Mouse (Mus musculus): ENCODE measurements around the gene Myb. TPM values are rescaled to one million over a fixed set of nuclear protein-coding genes. Genes with fewer than 3 reads are reported as not detected.

Myb gene
- polyA plus RNA-seq, 1 experiment from 2014 or later, result 4.4 TPM

- ATAC-seq (ENCODE audit: insufficient read depth, low FRiP score, low TSS enrichment) (no peak), DNase-seq (ENCODE audit: low spot score) (no peak)
- H3K4me3 ChIP-seq (ENCODE audit: low read depth, low read length), result no peak overlapping the region
- H3K4me1 ChIP-seq (ENCODE audit: control insufficient read depth, insufficient read depth, low read length), result peaks cover 3% of the 10 kb centered on the region; the same call in 1 of the 2 replicates
- WGBS, result 87% methylated on average over 8 of the region's 8 CpGs
- H3K4me2 ChIP-seq (ENCODE audit: low read depth), result no peak overlapping the region
- no peaks in the 10 kb centered on the region for H3K27me3 ChIP-seq (ENCODE audit: control insufficient read depth, insufficient read depth, low read length)
- H3K27ac ChIP-seq (ENCODE audit: low read depth, low read length), result no peak overlapping the region
- H3K9ac ChIP-seq (ENCODE audit: low read length), result no peak overlapping the region
- no peaks in the 10 kb centered on the region for H3K36me3 ChIP-seq (ENCODE audit: control insufficient read depth, insufficient read depth, low read length)
- H3K9me3 ChIP-seq (ENCODE audit: control insufficient read depth, low read length), result no peaks in the 10 kb centered on the region
Observed at GRCm38 (mm10) chr10:21090922-21091700, 69.7 kb downstream of the Myb start.

- Histone ChIP-seq H3K27ac (ENCODE audit: low read depth, low read length) (no peak overlapping the region), H3K4me1 (ENCODE audit: control insufficient read depth, insufficient read depth, low read length) (peaks cover 3% of the 10 kb centered on the region; the same call in 1 of the 2 replicates), H3K4me2 (ENCODE audit: low read depth) (no peak overlapping the region), H3K36me3 (ENCODE audit: control insufficient read depth, insufficient read depth, low read length) (no peaks in the 10 kb centered on the region), H3K9me3 (ENCODE audit: control insufficient read depth, low read length) (no peaks in the 10 kb centered on the region), H3K9ac (ENCODE audit: low read length) (no peak overlapping the region), H3K27me3 (ENCODE audit: control insufficient read depth, insufficient read depth, low read length) (no peaks in the 10 kb centered on the region), H3K4me3 (ENCODE audit: low read depth, low read length) (no peak overlapping the region)
- WGBS, result 82% methylated on average over 3 of the region's 3 CpGs
- DNase-seq (ENCODE audit: low spot score) (no peak), ATAC-seq (ENCODE audit: insufficient read depth, low FRiP score, low TSS enrichment) (no peak)
Observed at GRCm38 (mm10) chr10:21089541-21089940, 71.2 kb downstream of the Myb start.

- H3K27me3 ChIP-seq (ENCODE audit: control insufficient read depth, insufficient read depth, low read length), result no peaks in the 10 kb centered on the region
- peaks cover 8% of the 10 kb centered on the region; the same call in 1 of the 2 replicates for H3K4me1 ChIP-seq (ENCODE audit: control insufficient read depth, insufficient read depth, low read length)
- no peak for DNase-seq (ENCODE audit: low spot score)
- H3K9me3 ChIP-seq (ENCODE audit: control insufficient read depth, low read length), result no peaks in the 10 kb centered on the region
- 0 out of 2 replicates have a peak, but pooled peaks have one; percentile 51 for ATAC-seq (ENCODE audit: insufficient read depth, low FRiP score, low TSS enrichment)
- H3K27ac ChIP-seq (ENCODE audit: low read depth, low read length), result no peak overlapping the region
- H3K4me3 ChIP-seq (ENCODE audit: low read depth, low read length), result no peak overlapping the region
- 43% methylated on average over 3 of the region's 3 CpGs for WGBS
- no peak overlapping the region for H3K4me2 ChIP-seq (ENCODE audit: low read depth)
- H3K9ac ChIP-seq (ENCODE audit: low read length), result no peak overlapping the region
- no peaks in the 10 kb centered on the region for H3K36me3 ChIP-seq (ENCODE audit: control insufficient read depth, insufficient read depth, low read length)
Observed at GRCm38 (mm10) chr10:21087614-21088232, 73.1 kb downstream of the Myb start.

- no peak overlapping the region for H3K4me3 ChIP-seq (ENCODE audit: low read depth, low read length)
- DNase-seq (ENCODE audit: low spot score) (no peak), ATAC-seq (ENCODE audit: insufficient read depth, low FRiP score, low TSS enrichment) (no peak)
- no peak overlapping the region for H3K9ac ChIP-seq (ENCODE audit: low read length)
- WGBS, result 87% methylated on average over 5 of the region's 5 CpGs
- H3K4me1 ChIP-seq (ENCODE audit: control insufficient read depth, insufficient read depth, low read length), result peaks cover 8% of the 10 kb centered on the region; the same call in 1 of the 2 replicates
- no peaks in the 10 kb centered on the region for H3K27me3 ChIP-seq (ENCODE audit: control insufficient read depth, insufficient read depth, low read length)
- H3K27ac ChIP-seq (ENCODE audit: low read depth, low read length), result no peak overlapping the region
- no peaks in the 10 kb centered on the region for H3K9me3 ChIP-seq (ENCODE audit: control insufficient read depth, low read length)
- H3K36me3 ChIP-seq (ENCODE audit: control insufficient read depth, insufficient read depth, low read length), result no peaks in the 10 kb centered on the region
- no peak overlapping the region for H3K4me2 ChIP-seq (ENCODE audit: low read depth)
Observed at GRCm38 (mm10) chr10:21085044-21085443, 75.7 kb downstream of the Myb start.

GRCm38 (mm10) chr10:21083391-21083918, 77.3 kb downstream of the Myb start:
- H3K4me1 ChIP-seq (ENCODE audit: control insufficient read depth, insufficient read depth, low read length), result peaks cover 8% of the 10 kb centered on the region; the same call in 1 of the 2 replicates
- H3K9me3 ChIP-seq (ENCODE audit: control insufficient read depth, low read length), result no peaks in the 10 kb centered on the region
- H3K4me2 ChIP-seq (ENCODE audit: low read depth), result no peak overlapping the region
- DNase-seq (ENCODE audit: low spot score), result no peak
- no peak for ATAC-seq (ENCODE audit: insufficient read depth, low FRiP score, low TSS enrichment)
- H3K27ac ChIP-seq (ENCODE audit: low read depth, low read length), result no peak overlapping the region
- 72% methylated on average over 8 of the region's 8 CpGs for WGBS
- no peaks in the 10 kb centered on the region for H3K36me3 ChIP-seq (ENCODE audit: control insufficient read depth, insufficient read depth, low read length)
- no peak overlapping the region for H3K9ac ChIP-seq (ENCODE audit: low read length)
- H3K4me3 ChIP-seq (ENCODE audit: low read depth, low read length), result no peak overlapping the region
- no peaks in the 10 kb centered on the region for H3K27me3 ChIP-seq (ENCODE audit: control insufficient read depth, insufficient read depth, low read length)

GRCm38 (mm10) chr10:21082447-21082846, 78.3 kb downstream of the Myb start:
- H3K4me2 ChIP-seq (ENCODE audit: low read depth), result no peak overlapping the region
- DNase-seq (ENCODE audit: low spot score), result no peak
- no peak overlapping the region for H3K27ac ChIP-seq (ENCODE audit: low read depth, low read length)
- peaks cover 5% of the 10 kb centered on the region; the same call in 1 of the 2 replicates for H3K4me1 ChIP-seq (ENCODE audit: control insufficient read depth, insufficient read depth, low read length)
- H3K27me3 ChIP-seq (ENCODE audit: control insufficient read depth, insufficient read depth, low read length), result no peaks in the 10 kb centered on the region
- 33% methylated on average over 8 of the region's 8 CpGs for whole genome bisulfite sequencing
- peak; percentile 66 for ATAC-seq (ENCODE audit: insufficient read depth, low FRiP score, low TSS enrichment)
- no peak overlapping the region for H3K9ac ChIP-seq (ENCODE audit: low read length)
- no peaks in the 10 kb centered on the region for H3K9me3 ChIP-seq (ENCODE audit: control insufficient read depth, low read length)
- no peak overlapping the region for H3K4me3 ChIP-seq (ENCODE audit: low read depth, low read length)
- no peaks in the 10 kb centered on the region for H3K36me3 ChIP-seq (ENCODE audit: control insufficient read depth, insufficient read depth, low read length)

GRCm38 (mm10) chr10:21077151-21077719, 83.5 kb downstream of the Myb start:
- no peaks in the 10 kb centered on the region for H3K36me3 ChIP-seq (ENCODE audit: control insufficient read depth, insufficient read depth, low read length)
- no peak for ATAC-seq (ENCODE audit: insufficient read depth, low FRiP score, low TSS enrichment)
- WGBS, result 79% methylated on average over 14 of the region's 14 CpGs
- H3K4me2 ChIP-seq (ENCODE audit: low read depth), result no peak overlapping the region
- H3K9me3 ChIP-seq (ENCODE audit: control insufficient read depth, low read length), result no peaks in the 10 kb centered on the region
- H3K4me3 ChIP-seq (ENCODE audit: low read depth, low read length), result no peak overlapping the region
- no peak overlapping the region for H3K27ac ChIP-seq (ENCODE audit: low read depth, low read length)
- no peaks in the 10 kb centered on the region for H3K27me3 ChIP-seq (ENCODE audit: control insufficient read depth, insufficient read depth, low read length)
- no peaks in the 10 kb centered on the region for H3K4me1 ChIP-seq (ENCODE audit: control insufficient read depth, insufficient read depth, low read length)
- H3K9ac ChIP-seq (ENCODE audit: low read length), result no peak overlapping the region
- DNase-seq (ENCODE audit: low spot score), result no peak

GRCm38 (mm10) chr10:21076731-21077130, 84.1 kb downstream of the Myb start:
- no peak overlapping the region for H3K4me2 ChIP-seq (ENCODE audit: low read depth)
- no peaks in the 10 kb centered on the region for H3K9me3 ChIP-seq (ENCODE audit: control insufficient read depth, low read length)
- ATAC-seq (ENCODE audit: insufficient read depth, low FRiP score, low TSS enrichment), result no peak
- no peak for DNase-seq (ENCODE audit: low spot score)
- no peaks in the 10 kb centered on the region for H3K27me3 ChIP-seq (ENCODE audit: control insufficient read depth, insufficient read depth, low read length)
- no peaks in the 10 kb centered on the region for H3K36me3 ChIP-seq (ENCODE audit: control insufficient read depth, insufficient read depth, low read length)
- no peak overlapping the region for H3K4me3 ChIP-seq (ENCODE audit: low read depth, low read length)
- 90% methylated on average over 7 of the region's 7 CpGs for WGBS
- no peak overlapping the region for H3K27ac ChIP-seq (ENCODE audit: low read depth, low read length)
- no peaks in the 10 kb centered on the region for H3K4me1 ChIP-seq (ENCODE audit: control insufficient read depth, insufficient read depth, low read length)
- H3K9ac ChIP-seq (ENCODE audit: low read length), result no peak overlapping the region

All from neural tube, embryonic 11.5 days (tissue).